8 mouse cellular contexts compared by ENCODE assay signal in the genomic region with DNA sequence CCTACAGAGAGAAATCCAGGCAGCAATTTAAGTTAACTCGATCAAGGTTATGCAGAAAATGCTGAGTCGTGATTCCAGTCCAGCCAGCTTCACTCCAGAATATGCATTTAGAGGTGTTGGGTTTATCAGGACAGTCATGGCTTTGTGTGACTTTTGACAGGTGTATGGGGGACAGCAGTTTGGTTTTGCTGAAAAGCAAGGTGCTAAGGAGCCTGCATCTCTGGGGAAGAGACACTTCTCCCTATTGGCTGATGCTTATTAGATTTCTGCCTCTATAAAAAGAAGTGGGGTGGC. TPM values are rescaled to one million over a fixed set of nuclear protein-coding genes. Genes with fewer than 3 reads are reported as not detected.
A peak's percentile ranks its signal among the peaks of the same experiment; 100 is the strongest.
DNase-seq lines count a peak whose midpoint lies in the region; ATAC-seq and TF ChIP-seq lines count a peak whose summit lies in the region.

No protein-coding gene starts in this region.

- no peak overlapping the region; the same call in 1 of the 2 replicates for H3K27ac ChIP-seq in forebrain, embryonic 16.5 days (ENCODE audit: low read length)
- H3K27ac ChIP-seq in liver, embryonic 13.5 days = no peak overlapping the region

- intact Hi-C loops in heart, postnatal 36 days (cut with DNase I) = loop anchor here (5.0 to 10.0 kb wide), 2 partner anchors 207 to 250 kb away; a partner anchor contains a TSS

- ATAC-seq in forebrain, embryonic 16.5 days = no peak
- ATAC-seq in liver, embryonic 13.5 days (ENCODE audit: low read depth) = no peak

- WGBS in forebrain, embryonic 16.5 days = 9% methylated on average over 2 of the region's 2 CpGs
- WGBS in liver, embryonic 13.5 days (ENCODE audit: insufficient replicate concordance) = 15% methylated on average over 2 of the region's 2 CpGs

- DNase-seq in heart, adult 11 months = peak; percentile 86
- no peak for DNase-seq in heart, postnatal 36 days
- DNase-seq in liver, embryonic 13.5 days = no peak
- no peak for DNase-seq in yolk sac, embryonic 10.5 days (ENCODE audit: low spot score)
- no peak for DNase-seq in gastrocnemius, adult 8-10 months (ENCODE audit: low spot score in 2 of 2)
- DNase-seq in right cerebral cortex, postnatal 10 days (ENCODE audit: low spot score in 2 of 2) = no peak

- no peak for TF ChIP-seq CTCF in E14TG2a.4 (conservative IDR thresholded peaks at IDR 0.05; ENCODE audit: low read length)

- no peaks in the 10 kb centered on the region for H3K9me3 ChIP-seq in E14TG2a.4 (ENCODE audit: low read length)
- H3K9me3 ChIP-seq in forebrain, embryonic 16.5 days (ENCODE audit: control insufficient read depth, low read length) = no peaks in the 10 kb centered on the region
- H3K9me3 ChIP-seq in liver, embryonic 13.5 days (replicated peaks) = no peaks in the 10 kb centered on the region

- peak overlapping the region; percentile 96 for H3K4me3 ChIP-seq in E14TG2a.4 (replicated peaks; ENCODE audit: low read length)
- peak overlapping the region; percentile 78 for H3K4me3 ChIP-seq in forebrain, embryonic 16.5 days (replicated peaks; ENCODE audit: low read length)
- H3K4me3 ChIP-seq in liver, embryonic 13.5 days (replicated peaks) = peak overlapping the region; percentile 83

- peaks cover 18% of the 10 kb centered on the region for H3K4me1 ChIP-seq in E14TG2a.4 (replicated peaks; ENCODE audit: low read depth, low read length)
- peaks cover 23% of the 10 kb centered on the region for H3K4me1 ChIP-seq in forebrain, embryonic 16.5 days (replicated peaks; ENCODE audit: control insufficient read depth, insufficient read depth, low read length)
- peaks cover 23% of the 10 kb centered on the region for H3K4me1 ChIP-seq in liver, embryonic 13.5 days (replicated peaks)

- H3K36me3 ChIP-seq in E14TG2a.4 (ENCODE audit: insufficient read depth, low read length) = no peaks in the 10 kb centered on the region
- no peaks in the 10 kb centered on the region for H3K36me3 ChIP-seq in forebrain, embryonic 16.5 days (ENCODE audit: control insufficient read depth, insufficient read depth)
- H3K36me3 ChIP-seq in liver, embryonic 13.5 days = no peaks in the 10 kb centered on the region

- peak overlapping the region; percentile 97 for H3K4me2 ChIP-seq in forebrain, embryonic 16.5 days (ENCODE audit: low read length)
- H3K4me2 ChIP-seq in liver, embryonic 13.5 days = peak overlapping the region; percentile 97

- H3K27me3 ChIP-seq in E14TG2a.4 (ENCODE audit: insufficient read depth, low read length) = peaks cover 36% of the 10 kb centered on the region
- H3K27me3 ChIP-seq in forebrain, embryonic 16.5 days (replicated peaks; ENCODE audit: control insufficient read depth, insufficient read depth, low read length) = no peaks in the 10 kb centered on the region
- peaks cover 21% of the 10 kb centered on the region for H3K27me3 ChIP-seq in liver, embryonic 13.5 days

- peak overlapping the region; percentile 90 for H3K9ac ChIP-seq in forebrain, embryonic 16.5 days (replicated peaks; ENCODE audit: low read depth, low read length)
- H3K9ac ChIP-seq in liver, embryonic 13.5 days = peak overlapping the region; percentile 85

RNA-seq across cellular contexts. Expression of a gene that starts 1.3 kb away (rescaled TPM):
- total RNA-seq in heart, postnatal 36 days (2021) = 10 to 100 TPM; 15.4 to 15.8 TPM
- polyA plus RNA-seq in forebrain, embryonic 16.5 days (2015; fragmentation: Nextera tagmentation; extraction: Ambion mirVana) = 8.3 and 9.0 TPM in 2 replicates
- polyA plus RNA-seq in liver, embryonic 13.5 days (2015; fragmentation: Nextera tagmentation; extraction: Ambion mirVana) = 0.68 and 0.70 TPM in 2 replicates
- total RNA-seq in gastrocnemius, adult 8-10 months (2022) = 1 to 10 TPM; 3.8 to 5.8 (median 4.7) TPM
